In genomic region chr9:119908708-119909107, GRCm38 (mm10) we compare ENCODE assay signal across 16 mouse cellular contexts. TPM values are rescaled to one million over a fixed set of nuclear protein-coding genes. Genes with fewer than 3 reads are reported as not detected.
"Had no signal": no experiment of that assay in that cellular context is flagged by ENCODE, and none has a peak within 500 bp of the region (broad histone marks: within the 10 kb centered on the region; RNA-seq: fewer than 3 reads in every experiment).

No protein-coding gene starts in this region.

- H3K4me2 ChIP-seq: neural tube, embryonic 15.5 days; stomach, embryonic 15.5 days had no signal

- H3K4me1 ChIP-seq: neural tube, embryonic 15.5 days; stomach, embryonic 15.5 days had no signal

- H3K27me3 ChIP-seq: neural tube, embryonic 15.5 days; stomach, embryonic 15.5 days had no signal

- H3K9ac ChIP-seq: neural tube, embryonic 15.5 days; stomach, embryonic 15.5 days had no signal

- H3K27ac ChIP-seq: neural tube, embryonic 15.5 days; stomach, embryonic 15.5 days; stomach, postnatal 0 days had no signal

- H3K4me3 ChIP-seq: neural tube, embryonic 15.5 days; stomach, embryonic 15.5 days had no signal

- H3K9me3 ChIP-seq: neural tube, embryonic 15.5 days; stomach, embryonic 15.5 days had no signal

- DNase-seq: retina, postnatal 1 day; right cerebral cortex, adult 18-20 months; right cerebral cortex, postnatal 14 days; right cerebral cortex, postnatal 25 days; right cerebral cortex, postnatal 4 days; spleen, adult 18-20 months; thymus, adult 18-20 months; thymus, adult 2 months; thymus, postnatal 14 days; thymus, postnatal 25 days; thymus, postnatal 36 days; thymus, postnatal 4 days had no signal

RNA-seq across cellular contexts. Expression of gene Ttc21a, which starts 28.7 kb away (rescaled TPM):
- polyA plus RNA-seq: small intestine, adult 2 months had no signal
